Mouse (Mus musculus) CH12.LX (cell line): Measurements from ENCODE around the gene Maml2. TPM values are rescaled to one million over a fixed set of nuclear protein-coding genes. Genes with fewer than 3 reads are reported as not detected.

Source experiments
- DNase-seq: peaks from one replicate; pipeline ENCODE4 v3.0.0-alpha.2; 2013; ENCODE audit errors: extremely low read depth
- H3K27ac ChIP-seq: 2 replicates; pipeline ENCODE4 v1.5.1; 2012; ENCODE audit warnings: low read depth, mild to moderate bottlenecking, control low read depth, moderate library complexity; ENCODE audit not compliant: insufficient read depth
- H3K27me3 ChIP-seq: replicated peaks from 2 replicates; pipeline ENCODE3; 2012; ENCODE audit warnings: inconsistent platforms
- H3K36me3 ChIP-seq, 2 experiments: replicated peaks in 1 of 2; 2 replicates each; pipeline versions ENCODE3 to v1.6.1; 2012; ENCODE audit warnings: inconsistent platforms in 1 of 2, low read length in 1 of 2, mild to moderate bottlenecking in 1 of 2, mixed read lengths in 1 of 2, moderate library complexity in 1 of 2; ENCODE audit not compliant: control insufficient read depth in 1 of 2, insufficient read depth in 1 of 2
- H3K4me1 ChIP-seq, 2 experiments: 2 replicates each; pipeline ENCODE4 v1.6.1; 2012; ENCODE audit warnings: inconsistent platforms in 1 of 2, moderate library complexity in 1 of 2; ENCODE audit not compliant: insufficient read depth in 2 of 2, control insufficient read depth in 1 of 2
- H3K4me2 ChIP-seq: 2 replicates; pipeline ENCODE4 v1.6.1; 2012; ENCODE audit warnings: low read depth, mild to moderate bottlenecking, control low read depth; ENCODE audit not compliant: poor library complexity, insufficient read depth, severe bottlenecking
- H3K4me3 ChIP-seq, 3 experiments: fragments of 150-350 bp in 1 of 3; sonication (generic) in 1 of 3; replicated peaks in 1 of 3; 2 replicates each; pipeline versions ENCODE3 to v1.5.1; 2011 to 2012; ENCODE audit warnings: low read depth in 2 of 3, low read length in 2 of 3, mild to moderate bottlenecking in 2 of 3, moderate library complexity in 2 of 3, control low read depth in 1 of 3, improper control_type of control experiment in 1 of 3, inconsistent platforms in 1 of 3, mixed read lengths in 1 of 3; ENCODE audit not compliant: poor library complexity in 1 of 3
- H3K79me2 ChIP-seq: replicated peaks from 2 replicates; pipeline ENCODE4 v1.6.1; 2012; ENCODE audit warnings: mild to moderate bottlenecking, moderate library complexity; ENCODE audit not compliant: control insufficient read depth, poor library complexity, insufficient read depth, severe bottlenecking; ENCODE audit errors: extremely low read depth
- H3K9ac ChIP-seq: 2 replicates; pipeline ENCODE4 v1.6.1; 2012; ENCODE audit warnings: low read depth, mild to moderate bottlenecking, control low read depth, moderate library complexity; ENCODE audit not compliant: insufficient read depth
- H3K9me3 ChIP-seq: replicated peaks from 2 replicates; pipeline ENCODE3; 2012; ENCODE audit warnings: low read length, inconsistent platforms, mixed read lengths
- E2F4 ChIP-seq: IDR thresholded peaks from 2 replicates; pipeline ENCODE4 v1.6.1; 2011; ENCODE audit warnings: low read depth, low read length, improper control_type of control experiment; ENCODE audit not compliant: insufficient replicate concordance
- ELF1 ChIP-seq: IDR thresholded peaks from 2 replicates; pipeline ENCODE4 v1.6.1; 2014; ENCODE audit warnings: low read depth, mild to moderate bottlenecking, inconsistent platforms, low read length, improper control_type of control experiment
- EP300 ChIP-seq: IDR thresholded peaks from 2 replicates; pipeline ENCODE4 v1.6.1; 2011; ENCODE audit warnings: low read length, improper control_type of control experiment
- GABPA ChIP-seq: IDR thresholded peaks from 2 replicates; pipeline ENCODE4 v1.6.1; 2012; ENCODE audit warnings: low read depth, low read length, improper control_type of control experiment, inconsistent platforms; ENCODE audit not compliant: insufficient replicate concordance
- HCFC1 ChIP-seq: IDR thresholded peaks from 2 replicates; pipeline ENCODE4 v1.6.1; 2012; ENCODE audit warnings: low read depth, mild to moderate bottlenecking, inconsistent platforms, low read length, improper control_type of control experiment
- JUN ChIP-seq: IDR thresholded peaks from 2 replicates; pipeline ENCODE4 v1.6.1; 2011; ENCODE audit warnings: low read depth, mild to moderate bottlenecking, low read length, improper control_type of control experiment, moderate library complexity; ENCODE audit not compliant: insufficient read depth
- JUND ChIP-seq: conservative IDR thresholded peaks from 2 replicates; pipeline ENCODE4 v1.6.1; 2011; ENCODE audit warnings: low read depth, low read length, improper control_type of control experiment
- MAFK ChIP-seq: IDR thresholded peaks from 2 replicates; pipeline ENCODE4 v1.6.1; 2011; ENCODE audit warnings: low read length, improper control_type of control experiment; ENCODE audit not compliant: insufficient replicate concordance
- MAZ ChIP-seq: IDR thresholded peaks from 2 replicates; pipeline ENCODE4 v1.6.1; 2012; ENCODE audit warnings: low read depth, mild to moderate bottlenecking, inconsistent platforms, low read length, improper control_type of control experiment, moderate library complexity
- MEF2A ChIP-seq: IDR thresholded peaks from 2 replicates; pipeline ENCODE4 v1.6.1; 2014; ENCODE audit warnings: low read depth, mild to moderate bottlenecking, inconsistent platforms, low read length, improper control_type of control experiment, borderline replicate concordance
- MYC ChIP-seq: IDR thresholded peaks from 2 replicates; pipeline ENCODE4 v1.6.1; 2011; ENCODE audit warnings: low read depth, mild to moderate bottlenecking, improper control_type of control experiment, low read length
- NELFE ChIP-seq: IDR thresholded peaks from 2 replicates; pipeline ENCODE4 v1.6.1; 2011; ENCODE audit warnings: low read depth, low read length, improper control_type of control experiment
- NRF1 ChIP-seq: IDR thresholded peaks from 2 replicates; pipeline ENCODE4 v1.6.1; 2014; ENCODE audit warnings: low read depth, mild to moderate bottlenecking, inconsistent platforms, low read length, improper control_type of control experiment, moderate library complexity
- POLR2A ChIP-seq: IDR thresholded peaks from 2 replicates; pipeline ENCODE4 v1.6.1; 2011; ENCODE audit warnings: low read depth, mild to moderate bottlenecking, improper control_type of control experiment, low read length
- RAD21 ChIP-seq: IDR thresholded peaks from 2 replicates; pipeline ENCODE4 v1.6.1; 2011; ENCODE audit warnings: low read depth, mild to moderate bottlenecking, low read length, improper control_type of control experiment, moderate library complexity
- SIN3A ChIP-seq: IDR thresholded peaks from 2 replicates; pipeline ENCODE4 v1.6.1; 2012; ENCODE audit warnings: low read length, improper control_type of control experiment, inconsistent platforms
- SMC3 ChIP-seq: IDR thresholded peaks from 2 replicates; pipeline ENCODE4 v1.6.1; 2011; ENCODE audit warnings: low read depth, low read length, improper control_type of control experiment
- TBP ChIP-seq: conservative IDR thresholded peaks from 2 replicates; pipeline ENCODE4 v1.6.1; 2011; ENCODE audit warnings: low read depth, low read length, improper control_type of control experiment
- UBTF ChIP-seq: IDR thresholded peaks from 2 replicates; pipeline ENCODE4 v1.6.1; 2012; ENCODE audit warnings: low read depth, mild to moderate bottlenecking, inconsistent platforms, low read length, improper control_type of control experiment, moderate library complexity
- USF1 ChIP-seq: IDR thresholded peaks from 2 replicates; pipeline ENCODE4 v1.6.1; 2014; ENCODE audit warnings: low read depth, mild to moderate bottlenecking, inconsistent platforms, low read length, improper control_type of control experiment
- dilution Hi-C: fragments of 300-500 bp; cut with MboI; formaldehyde crosslinking; loops from 2 replicates; pipeline ENCODE4 v1.14.3; 2020; ENCODE audit warnings: low sequenced_read_pairs; ENCODE audit not compliant: extremely low pct_unique_long_range_greater_than_20kb, extremely low pct_ligation_motif_present
- in situ Hi-C: fragments of 300-500 bp; cut with MboI; formaldehyde crosslinking; loops from 3 replicates; pipeline ENCODE4 v1.14.3; 2019; ENCODE audit warnings: low sequenced_read_pairs, low pct_ligation_motif_present, low pct_unique_long_range_greater_than_20kb, mixed read lengths
- polyA plus RNA-seq: library from polyadenylated mRNA; unstranded; fragments of >175 nt; gene quantifications from 2 replicates; pipeline ENCODE4 v1.2.1, GENCODE M21; 2012; ENCODE audit warnings: low read depth; ENCODE audit not compliant: insufficient read length
- total RNA-seq, 2 experiments: library from RNA; depleted of rRNA; stranded (reverse); fragments of 300-350 nt in 1 of 2; fragments of >200 nt in 1 of 2; gene quantifications; 2 replicates each; pipeline ENCODE4 v1.2.3; 2012 to 2014

Gene Maml2
- total and polyA plus RNA-seq, 3 experiments: 5.9 to 9.1 (median 5.9) TPM

DNA sequence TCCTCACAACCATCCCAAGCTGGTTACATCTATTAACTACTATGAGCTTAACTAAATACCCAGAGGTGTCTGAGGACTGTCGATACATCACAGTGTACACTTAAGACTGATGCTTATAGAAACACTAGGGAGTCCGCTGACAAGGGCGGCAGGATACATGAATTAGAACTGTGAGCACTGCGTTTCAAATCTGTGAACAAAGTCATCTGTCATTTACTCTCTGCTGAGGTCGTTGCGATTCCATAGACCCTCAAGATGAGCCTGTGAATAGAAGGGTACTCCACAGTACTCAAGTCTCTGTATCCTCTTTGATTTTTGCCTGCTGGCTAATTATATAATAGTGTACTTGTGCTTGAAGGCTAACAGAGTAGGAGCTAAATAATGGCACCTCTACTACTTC, 143.2 kb downstream of the Maml2 start:
- Histone ChIP-seq H3K4me3 (no peak overlapping the region), H3K9me3 (peaks cover 6% of the 10 kb centered on the region), H3K4me1 (peaks cover 22 to 25% of the 10 kb centered on the region in 2 experiments), H3K4me2 (no peak overlapping the region), H3K27me3 (no peaks in the 10 kb centered on the region), H3K79me2 (no peaks in the 10 kb centered on the region), H3K36me3 (peaks cover 0 to 11% of the 10 kb centered on the region in 2 experiments)
- in situ Hi-C loops: no loop called here
- no peak for TF ChIP-seq POLR2A
- TF ChIP-seq ELF1: no peak
- TF ChIP-seq MAZ: no peak
- TF ChIP-seq RAD21: no peak
- TF ChIP-seq MAFK: no peak
- TF ChIP-seq SMC3: no peak
- no peak for TF ChIP-seq EP300
- TF ChIP-seq GABPA: no peak
- no peak for TF ChIP-seq E2F4
- TF ChIP-seq MEF2A: no peak
- TF ChIP-seq NRF1: no peak
- TF ChIP-seq TBP: no peak
- TF ChIP-seq SIN3A: no peak
- no peak for TF ChIP-seq NELFE
- no peak for TF ChIP-seq JUN
- no peak for TF ChIP-seq MYC
- TF ChIP-seq, all 38 proteins: peak for 0
- no peak overlapping the region for H3K27ac ChIP-seq
- H3K9ac ChIP-seq: no peak overlapping the region
- no peak for DNase-seq
- dilution Hi-C loops: no loop called here

DNA sequence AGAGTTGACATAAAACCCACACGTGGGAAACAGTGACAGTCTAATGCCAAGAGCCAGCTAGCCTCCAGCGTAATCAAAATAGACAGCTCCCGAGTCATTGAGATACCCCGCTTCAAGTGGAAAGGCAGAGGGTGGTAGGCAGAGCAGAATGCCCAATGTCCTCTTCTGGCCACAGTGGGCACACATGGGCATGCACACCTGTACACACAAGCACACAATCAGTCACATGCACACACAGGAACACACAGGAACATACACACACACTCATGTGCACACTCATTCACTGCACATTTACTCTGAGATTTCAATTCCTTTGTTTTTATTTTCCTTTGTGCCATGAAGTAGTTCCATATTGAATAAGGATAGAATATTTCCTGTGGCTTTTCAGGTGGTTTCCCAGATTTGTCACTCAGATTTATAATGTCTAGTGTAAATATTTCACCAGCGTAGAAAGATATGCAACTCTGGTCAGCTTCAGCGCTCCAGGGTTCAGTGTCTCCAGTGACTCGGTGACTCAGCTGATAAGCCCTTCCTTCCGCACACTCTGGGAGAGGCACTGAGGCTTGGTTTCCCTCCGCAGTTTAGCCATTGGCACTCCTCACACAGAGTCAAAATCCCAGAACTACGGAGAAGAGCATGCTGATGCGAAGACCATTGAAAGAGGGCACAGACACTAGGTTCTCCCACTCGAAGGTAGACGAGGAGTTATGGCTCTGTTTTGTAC, 144.4 kb downstream of the Maml2 start:
- Histone ChIP-seq H3K4me3 (no peak overlapping the region), H3K36me3 (peaks cover 2 to 13% of the 10 kb centered on the region in 2 experiments), H3K27me3 (no peaks in the 10 kb centered on the region), H3K27ac (no peak overlapping the region), H3K9me3 (peaks cover 3% of the 10 kb centered on the region), H3K4me1 (peaks cover 24 to 29% of the 10 kb centered on the region in 2 experiments), H3K79me2 (no peaks in the 10 kb centered on the region), H3K4me2 (no peak overlapping the region), H3K9ac (no peak overlapping the region)
- in situ Hi-C loops (no loop called here), dilution Hi-C loops (no loop called here)
- DNase-seq: no peak
- TF ChIP-seq HCFC1: no peak
- no peak for TF ChIP-seq EP300
- no peak for TF ChIP-seq USF1
- no peak for TF ChIP-seq MAFK
- no peak for TF ChIP-seq RAD21
- no peak for TF ChIP-seq UBTF
- no peak for TF ChIP-seq JUND
- TF ChIP-seq TBP: no peak
